Mouse (Mus musculus): ENCODE measurements around the gene Peak1.

The Peak1 gene

GRCm38 (mm10) chr9:56415935-56416607 is 1.8 kb downstream of the Peak1 start:
- DNase-seq (ENCODE audit: low spot score), result no peak

- DNase-seq (ENCODE audit: low spot score), result no peak
Observed at GRCm38 (mm10) chr9:56415393-56415792, 2.5 kb downstream of the Peak1 start.

DNA sequence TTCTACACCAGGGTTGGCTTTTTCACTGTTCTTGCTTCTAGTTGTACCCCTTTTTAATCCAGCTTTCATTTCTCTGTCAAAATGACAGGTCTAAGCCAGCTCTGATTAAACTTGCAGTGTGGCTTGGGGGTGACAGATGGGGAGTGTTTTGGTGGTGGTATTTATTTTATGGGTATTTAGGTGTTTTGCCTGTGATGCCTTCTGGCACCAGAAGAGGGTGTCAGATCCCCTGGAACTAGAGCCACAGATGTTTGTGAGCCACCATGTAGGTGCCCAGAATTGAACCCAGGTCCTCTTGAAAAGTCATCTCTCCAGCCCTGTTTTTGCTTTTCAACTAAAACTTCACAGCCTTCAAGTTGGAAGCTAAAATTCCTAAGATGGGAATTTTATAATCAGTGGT is 3.5 kb downstream of the Peak1 start:
- DNase-seq (ENCODE audit: low spot score), result no peak

- no peak for DNase-seq (ENCODE audit: low spot score)
Observed at GRCm38 (mm10) chr9:56412716-56413115, 5.2 kb downstream of the Peak1 start.

- no peak for DNase-seq (ENCODE audit: low spot score)
Observed at GRCm38 (mm10) chr9:56409928-56410327, 7.9 kb downstream of the Peak1 start.

DNA sequence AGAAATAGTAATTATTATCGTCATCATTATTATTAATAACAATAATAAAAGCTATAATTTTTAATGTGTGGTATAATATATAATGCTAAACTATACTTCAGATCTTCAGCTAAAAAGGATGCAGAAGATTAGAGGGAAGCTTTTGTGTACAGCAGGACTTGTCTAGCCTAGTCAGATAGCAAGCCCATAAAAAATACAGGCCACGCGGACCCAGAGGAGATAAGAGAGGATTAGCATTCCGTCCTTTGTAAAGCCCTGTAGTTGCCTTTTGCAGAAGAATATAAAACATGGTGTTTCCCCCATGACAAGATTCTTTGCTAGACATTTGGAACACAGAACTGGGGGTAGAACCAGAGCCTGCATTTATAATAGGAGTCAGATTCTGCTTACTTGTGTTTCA is 13.2 kb downstream of the Peak1 start:
- DNase-seq (ENCODE audit: low spot score), result no peak

DNA sequence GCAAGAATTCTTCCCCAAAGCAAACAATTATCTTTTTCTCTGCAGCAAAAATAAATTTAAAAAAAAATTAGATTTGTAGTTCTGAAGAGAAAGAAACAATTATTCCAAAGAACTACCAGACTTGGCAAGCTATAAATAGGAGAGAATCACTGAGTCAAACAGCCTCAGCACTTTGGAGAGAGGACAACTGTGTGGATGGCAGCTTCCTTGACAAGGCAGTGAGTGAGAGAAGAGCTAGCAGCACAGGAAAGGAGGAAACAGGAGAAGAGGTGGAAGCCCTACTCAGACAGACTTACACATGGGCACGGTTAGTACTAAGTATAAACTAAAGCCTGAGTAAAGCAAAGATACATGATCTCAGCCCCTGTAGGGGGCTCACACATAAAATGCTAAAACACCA is 21.6 kb downstream of the Peak1 start:
- no peak for DNase-seq (ENCODE audit: low spot score)

DNA sequence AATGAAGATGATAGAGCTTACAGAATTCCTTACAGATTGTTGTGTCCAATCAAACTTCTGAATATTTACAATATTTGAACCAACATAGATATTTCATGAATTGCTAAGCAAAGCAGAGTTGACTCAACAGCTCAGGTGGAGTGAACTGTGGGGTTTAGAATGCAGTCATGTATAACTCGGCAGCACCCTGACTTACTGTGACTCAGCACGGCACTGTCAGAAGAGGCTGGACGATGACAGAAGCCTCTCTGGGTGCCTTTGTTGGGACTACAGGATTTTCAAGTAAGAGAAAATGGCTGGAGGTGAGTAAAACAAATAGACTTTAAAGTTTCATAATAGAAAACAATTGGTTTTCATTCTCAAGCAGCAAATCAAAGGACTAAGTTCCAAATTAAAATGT is 25.0 kb downstream of the Peak1 start:
- DNase-seq (ENCODE audit: low spot score), result no peak

GRCm38 (mm10) chr9:56382786-56383185 is 35.1 kb downstream of the Peak1 start:
- no peak for DNase-seq (ENCODE audit: low spot score)

DNA sequence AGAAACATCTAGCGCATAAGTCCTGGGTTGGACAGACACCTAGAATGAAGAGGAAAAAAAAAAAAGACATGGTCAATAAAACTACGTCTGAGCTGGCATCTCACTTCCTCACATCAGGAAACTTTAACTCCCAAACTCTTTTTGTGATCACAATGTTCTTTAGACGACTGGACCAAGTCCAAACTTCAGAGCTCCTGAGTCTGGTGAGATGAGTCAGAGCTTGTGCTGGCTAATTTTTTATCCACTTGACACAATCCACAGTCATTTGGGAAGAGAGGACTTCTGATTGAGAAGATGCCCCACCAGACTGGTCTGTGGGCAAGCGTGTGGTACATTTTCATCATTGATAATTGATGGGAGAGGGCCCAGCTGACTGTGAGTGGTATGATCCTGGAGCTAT is 43.5 kb downstream of the Peak1 start:
- no peak for DNase-seq (ENCODE audit: low spot score)

DNA sequence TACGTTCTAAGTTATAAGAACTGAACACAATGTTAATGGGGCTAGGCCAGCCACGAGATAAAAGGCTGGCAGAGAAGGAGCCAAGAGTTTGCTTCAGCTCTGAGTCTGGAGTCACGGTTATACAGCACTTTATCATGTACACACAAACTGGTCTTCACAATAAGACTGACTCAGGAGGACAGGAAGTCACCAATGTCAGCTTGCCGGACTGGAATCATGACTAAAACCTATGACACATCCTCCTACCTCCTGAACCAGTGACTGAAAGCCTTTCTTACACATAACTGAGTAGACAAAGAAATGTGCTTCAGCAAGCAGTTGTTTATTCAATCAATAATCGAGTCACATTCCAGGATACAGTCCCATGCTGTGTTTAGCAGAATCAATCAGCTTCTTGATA is 47.2 kb downstream of the Peak1 start:
- DNase-seq (ENCODE audit: low spot score), result no peak

DNA sequence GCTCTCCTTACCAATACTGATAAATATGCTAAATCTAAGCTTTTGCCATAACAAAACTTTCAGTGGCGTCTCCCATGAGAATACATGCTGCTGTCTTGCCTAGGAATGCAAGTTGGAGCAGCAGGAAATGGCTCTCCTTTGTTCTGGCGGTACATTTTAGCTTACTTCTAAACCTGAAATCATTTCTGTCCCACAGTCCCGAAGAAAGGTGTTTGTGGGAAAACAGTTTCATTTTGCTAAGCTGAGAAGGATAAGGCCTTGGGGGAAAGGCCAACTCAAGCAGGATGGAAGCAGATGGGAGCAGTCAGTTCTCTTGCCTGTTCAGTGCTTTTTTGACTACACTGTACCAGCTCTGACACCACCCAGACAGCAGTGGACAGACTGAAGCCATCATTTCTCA is 49.1 kb downstream of the Peak1 start:
- no peak for DNase-seq (ENCODE audit: low spot score)

GRCm38 (mm10) chr9:56363306-56363705 is 54.6 kb downstream of the Peak1 start:
- no peak for DNase-seq (ENCODE audit: low spot score)

DNA sequence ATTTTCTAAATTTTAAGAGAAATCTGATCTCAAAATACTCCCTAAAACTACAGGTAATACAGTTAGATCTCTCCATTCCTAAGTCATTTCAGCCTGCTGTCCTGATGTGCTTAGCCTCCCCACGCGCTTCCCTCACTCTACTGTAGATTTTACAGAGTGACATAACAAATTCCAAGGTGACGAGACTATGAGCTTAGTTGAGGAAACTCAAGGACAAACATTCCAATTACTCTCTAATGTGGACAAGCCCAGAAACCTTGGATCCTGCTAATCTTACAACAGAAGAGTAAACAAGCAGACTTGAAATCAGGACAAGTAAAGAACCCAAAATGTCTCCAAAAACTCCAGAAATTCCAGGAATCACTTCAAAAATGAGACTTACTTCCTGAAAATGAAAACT is 58.6 kb downstream of the Peak1 start:
- DNase-seq (ENCODE audit: low spot score), result no peak

GRCm38 (mm10) chr9:56355186-56355585 is 62.7 kb downstream of the Peak1 start:
- no peak for DNase-seq (ENCODE audit: low spot score)

DNA sequence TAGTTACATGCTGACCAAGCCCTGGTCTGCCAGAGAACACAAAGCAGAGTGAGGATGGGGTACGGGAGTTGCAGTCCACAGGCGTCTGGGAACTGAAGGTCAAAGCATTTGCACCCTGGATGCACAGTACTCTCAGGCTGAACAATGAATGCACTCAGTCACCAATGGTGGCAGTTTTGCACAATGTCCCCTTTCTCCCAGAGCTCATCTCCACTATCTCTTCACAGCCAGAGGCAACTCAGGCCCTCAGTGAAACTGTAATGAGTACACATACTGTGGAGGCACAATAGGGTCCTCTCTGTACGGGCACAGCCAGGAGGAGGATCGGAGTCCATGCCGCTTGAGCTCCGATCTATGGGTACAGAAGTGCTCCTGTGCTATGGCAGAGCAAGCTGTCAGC is 71.5 kb downstream of the Peak1 start:
- DNase-seq (ENCODE audit: low spot score), result no peak

DNA sequence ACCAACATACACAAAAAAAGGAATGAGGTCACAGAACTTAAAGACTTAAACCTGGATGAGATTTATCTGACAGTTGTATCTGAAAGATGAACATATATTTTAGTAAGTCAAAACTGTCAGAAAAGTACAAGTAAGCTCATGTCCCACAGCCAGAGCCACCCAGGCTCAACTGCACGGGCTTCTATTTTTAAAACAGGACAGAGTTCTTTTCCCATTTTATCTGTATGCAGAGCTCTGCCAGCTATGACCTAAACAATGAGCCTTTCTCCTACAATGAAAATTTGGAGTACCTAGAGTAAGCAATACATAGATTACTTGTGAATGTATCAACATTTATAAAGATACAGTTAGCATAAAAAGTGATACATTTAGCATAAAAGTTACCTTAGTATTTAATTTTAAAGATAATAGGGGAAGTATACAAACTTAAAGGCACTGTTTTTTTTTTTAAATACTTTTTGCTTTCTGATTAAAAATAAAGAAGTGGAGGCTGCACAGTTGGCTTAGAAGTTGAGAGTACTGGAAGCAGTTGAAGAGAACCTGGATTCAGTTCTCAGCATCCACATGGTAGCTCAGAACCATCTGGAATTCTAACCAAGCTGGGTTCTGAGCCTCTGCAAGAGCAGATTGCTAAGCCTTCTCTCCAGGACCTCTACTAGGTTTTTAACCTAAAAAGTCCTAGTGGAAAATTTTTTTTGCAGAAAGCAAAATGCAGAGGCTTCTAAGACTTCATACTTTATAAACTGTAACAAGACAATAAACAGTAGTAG is 78.3 kb downstream of the Peak1 start:
- DNase-seq (ENCODE audit: low spot score), result no peak

DNA sequence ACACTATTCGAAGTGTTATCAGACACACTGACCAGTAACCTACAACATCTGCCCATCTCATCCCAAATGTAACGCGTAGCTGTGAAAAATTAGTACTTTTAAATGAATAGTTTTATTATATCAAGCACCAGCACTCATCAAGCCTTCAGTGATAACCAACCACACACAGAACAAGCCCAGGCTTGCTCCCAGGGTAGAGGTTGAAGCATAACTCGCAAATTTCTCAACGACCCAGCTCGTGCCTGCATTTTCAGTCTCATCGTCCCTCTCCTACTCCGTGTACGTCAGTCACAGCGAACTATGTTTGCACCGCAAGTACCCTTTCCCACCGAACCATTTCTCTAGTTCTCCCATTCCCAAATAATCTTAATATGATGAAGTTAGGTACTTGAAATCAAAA is 83.5 kb downstream of the Peak1 start:
- no peak for DNase-seq (ENCODE audit: low spot score)

DNA sequence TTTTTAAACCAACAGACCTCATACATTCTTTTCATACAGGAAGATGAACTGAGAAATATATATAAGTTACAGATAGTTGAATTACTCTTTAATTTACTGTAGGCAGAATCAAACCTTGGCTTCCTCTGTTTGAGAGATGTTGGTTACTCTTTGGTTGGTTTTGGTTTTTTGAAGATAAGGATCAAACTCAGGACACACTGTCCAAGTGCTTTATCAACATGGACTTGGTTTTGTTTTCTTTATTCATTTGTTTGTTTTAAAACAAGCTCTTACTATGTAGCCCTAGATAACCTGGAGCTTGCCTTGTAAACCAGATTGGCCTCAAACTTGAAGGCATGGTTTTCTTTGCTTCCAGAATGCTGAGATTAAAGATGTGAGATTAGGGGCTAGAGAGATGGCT is 85.1 kb downstream of the Peak1 start:
- DNase-seq (ENCODE audit: low spot score), result no peak

- no peak for DNase-seq (ENCODE audit: low spot score)
Observed at GRCm38 (mm10) chr9:56326511-56327005, 91.3 kb downstream of the Peak1 start.

GRCm38 (mm10) chr9:56325725-56326124 is 92.1 kb downstream of the Peak1 start:
- no peak for DNase-seq (ENCODE audit: low spot score)

DNA sequence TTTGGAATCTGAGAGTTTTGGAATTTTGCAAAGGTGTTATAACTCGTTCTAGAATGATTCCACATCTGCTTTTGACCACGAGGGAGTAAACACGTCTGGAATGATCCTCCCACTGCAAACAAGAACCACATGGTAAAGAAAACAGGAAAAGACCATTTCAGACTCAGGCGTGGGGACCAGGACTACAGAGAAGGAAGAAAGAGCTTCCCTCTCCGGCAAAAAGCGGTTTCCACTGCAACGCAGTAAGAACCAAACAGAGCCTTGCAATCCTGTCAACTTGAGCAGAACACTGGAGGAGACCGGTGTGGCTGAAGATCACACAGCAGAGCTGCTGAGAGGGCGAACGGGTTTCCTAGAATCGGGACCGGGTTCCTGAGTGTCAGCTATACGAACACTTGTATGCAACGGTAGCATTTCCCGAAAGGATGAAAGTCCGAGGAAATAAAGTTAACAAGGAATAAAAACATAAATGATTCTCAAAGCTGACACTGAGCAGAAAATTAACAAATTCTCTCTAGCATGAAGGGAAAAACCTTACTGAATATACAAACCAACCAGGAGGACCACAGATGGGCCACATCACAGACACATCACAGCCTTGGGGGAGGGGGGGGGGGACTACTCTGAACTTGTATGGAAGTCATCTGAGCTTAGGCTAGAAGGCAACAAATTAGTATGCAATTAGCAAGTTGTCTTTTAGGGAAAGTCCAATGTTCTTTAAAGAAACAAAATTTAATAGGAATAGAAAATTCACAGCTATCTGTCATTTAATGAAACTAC is 93.1 kb downstream of the Peak1 start:
- no peak for DNase-seq (ENCODE audit: low spot score)

GRCm38 (mm10) chr9:56321291-56321690 is 96.6 kb downstream of the Peak1 start:
- no peak for DNase-seq (ENCODE audit: low spot score)

All from ovary, adult 18-20 months (tissue).